Mouse (Mus musculus): Measurements from ENCODE around the gene Frat1. TPM values are rescaled to one million over a fixed set of nuclear protein-coding genes. Genes with fewer than 3 reads are reported as not detected.

Gene Frat1
- 1 to 10 TPM; 2.2 to 3.8 TPM for total RNA-seq (2021)

GRCm38 (mm10) chr19:41829381-41830105, at the start of gene Frat1:
Frat1 (plus strand) TSS chr19:41829970.
- intact Hi-C loops (cut with DNase I), result loop anchor here (2.0 kb wide), 2 partner anchors 17 to 27 kb away; partner anchors contain the start of gene Arhgap19
- DNase-seq, result peak; percentile 92 to 93

- intact Hi-C loops (cut with DNase I), result no loop called here
- no peak for DNase-seq
Measured at GRCm38 (mm10) chr19:41786896-41787295, 42.9 kb upstream of the Frat1 start.

- DNase-seq, result no peak
- intact Hi-C loops (cut with DNase I), result no loop called here
Measured at GRCm38 (mm10) chr19:41789110-41789961, 40.4 kb upstream of the Frat1 start.

- DNase-seq, result no peak
- intact Hi-C loops (cut with DNase I), result no loop called here
Measured at GRCm38 (mm10) chr19:41791384-41791783, 38.4 kb upstream of the Frat1 start.

- intact Hi-C loops (cut with DNase I), result no loop called here
- no peak for DNase-seq
Measured at GRCm38 (mm10) chr19:41792934-41793486, 36.8 kb upstream of the Frat1 start.

- DNase-seq, result no peak
- intact Hi-C loops (cut with DNase I), result no loop called here
Measured at GRCm38 (mm10) chr19:41794017-41794416, 35.8 kb upstream of the Frat1 start.

GRCm38 (mm10) chr19:41794901-41795300, 34.9 kb upstream of the Frat1 start:
- DNase-seq, result no peak
- intact Hi-C loops (cut with DNase I), result no loop called here

GRCm38 (mm10) chr19:41796148-41796760, 33.5 kb upstream of the Frat1 start:
- intact Hi-C loops (cut with DNase I), result no loop called here

GRCm38 (mm10) chr19:41796789-41797327, 32.9 kb upstream of the Frat1 start:
- no peak for DNase-seq
- intact Hi-C loops (cut with DNase I), result no loop called here

More at GRCm38 (mm10) chr19:41796148-41796760, 33.5 kb upstream of the Frat1 start:
- DNase-seq, result no peak

GRCm38 (mm10) chr19:41797536-41797935, 32.2 kb upstream of the Frat1 start:
- intact Hi-C loops (cut with DNase I), result no loop called here
- no peak for DNase-seq

GRCm38 (mm10) chr19:41800451-41800850, 29.3 kb upstream of the Frat1 start:
- DNase-seq, result no peak
- intact Hi-C loops (cut with DNase I), result no loop called here

GRCm38 (mm10) chr19:41800986-41801741, 28.6 kb upstream of the Frat1 start:
- intact Hi-C loops (cut with DNase I), result no loop called here
- DNase-seq, result no peak

GRCm38 (mm10) chr19:41801742-41802369, 27.9 kb upstream of the Frat1 start, which contains the start of gene Arhgap19:
Arhgap19 (minus strand) TSS chr19:41802047.
- intact Hi-C loops (cut with DNase I), result loop anchor here (2.0 kb wide), 1 partner anchor 27 kb away; the partner anchor contains the start of gene Frat1
- peak; percentile 94 to 95 for DNase-seq

- peak in 1 of 2 experiments; percentile 19 for DNase-seq
- intact Hi-C loops (cut with DNase I), result loop anchor here (2.0 kb wide), 1 partner anchor 25 kb away; the partner anchor contains the start of gene Frat1
Measured at GRCm38 (mm10) chr19:41803322-41803721, 26.4 kb upstream of the Frat1 start.

- no peak for DNase-seq
- intact Hi-C loops (cut with DNase I), result no loop called here
Measured at GRCm38 (mm10) chr19:41805831-41806230, 23.9 kb upstream of the Frat1 start.

- intact Hi-C loops (cut with DNase I), result no loop called here
- no peak for DNase-seq
Measured at GRCm38 (mm10) chr19:41807497-41807896, 22.3 kb upstream of the Frat1 start.

GRCm38 (mm10) chr19:41808104-41808634, 21.6 kb upstream of the Frat1 start:
- no peak for DNase-seq
- intact Hi-C loops (cut with DNase I), result no loop called here

- intact Hi-C loops (cut with DNase I), result no loop called here
- no peak for DNase-seq
Measured at GRCm38 (mm10) chr19:41810074-41810473, 19.7 kb upstream of the Frat1 start.

GRCm38 (mm10) chr19:41812525-41812924, 17.2 kb upstream of the Frat1 start:
- DNase-seq, result peak in 1 of 2 experiments; percentile 30

More at GRCm38 (mm10) chr19:41812525-41812924, 17.2 kb upstream of the Frat1 start:
- intact Hi-C loops (cut with DNase I), result no loop called here
